Mouse (Mus musculus) MEL (cell line): ENCODE measurements around the gene Dgcr8. TPM values are rescaled to one million over a fixed set of nuclear protein-coding genes. Genes with fewer than 3 reads are reported as not detected.

Experiments used
- DNase-seq: peaks from one replicate; pipeline ENCODE4 v3.0.0; 2011; ENCODE audit warnings: low read depth, low spot score
- H3K27ac ChIP-seq: 2 replicates; pipeline ENCODE4 v1.5.1; 2012; ENCODE audit warnings: low read depth, mild to moderate bottlenecking, control low read depth, low read length, moderate library complexity; ENCODE audit not compliant: control insufficient read depth
- H3K27me3 ChIP-seq, 2 experiments: fragments of 150-350 bp in 1 of 2; sonication (generic) in 1 of 2; 2 replicates each; pipeline ENCODE4 v1.6.1; 2012; ENCODE audit warnings: low read length in 2 of 2, mild to moderate bottlenecking in 2 of 2, improper control_type of control experiment in 1 of 2, moderate library complexity in 1 of 2; ENCODE audit not compliant: insufficient read depth in 2 of 2, control insufficient read depth in 1 of 2
- H3K36me3 ChIP-seq, 2 experiments: 2 replicates each; pipeline ENCODE4 v1.6.1; 2012 to 2014; ENCODE audit warnings: low read length in 2 of 2, improper control_type of control experiment in 1 of 2, inconsistent platforms in 1 of 2, mild to moderate bottlenecking in 1 of 2; ENCODE audit not compliant: insufficient read depth in 2 of 2, control insufficient read depth in 1 of 2
- H3K4me1 ChIP-seq, 2 experiments: fragments of 150-350 bp in 1 of 2; sonication (generic) in 1 of 2; 2 replicates each; pipeline ENCODE4 v1.6.1; 2012; ENCODE audit warnings: low read length in 2 of 2, improper control_type of control experiment in 1 of 2, mild to moderate bottlenecking in 1 of 2; ENCODE audit not compliant: insufficient read depth in 2 of 2, control insufficient read depth in 1 of 2
- H3K4me3 ChIP-seq, 2 experiments: fragments of 150-350 bp in 1 of 2; sonication (generic) in 1 of 2; 2 replicates each; pipeline ENCODE4 v1.5.1; 2012; ENCODE audit warnings: low read depth in 2 of 2, low read length in 2 of 2, mild to moderate bottlenecking in 2 of 2, moderate library complexity in 2 of 2, control low read depth in 1 of 2, improper control_type of control experiment in 1 of 2; ENCODE audit not compliant: control insufficient read depth in 1 of 2, insufficient read depth in 1 of 2
- H3K79me2 ChIP-seq: 2 replicates; pipeline ENCODE4 v1.6.1; 2012; ENCODE audit warnings: mild to moderate bottlenecking, low read length, moderate library complexity; ENCODE audit not compliant: control insufficient read depth, poor library complexity, insufficient read depth
- H3K9ac ChIP-seq: 2 replicates; pipeline ENCODE4 v1.6.1; 2012; ENCODE audit warnings: low read depth, mild to moderate bottlenecking, control low read depth, low read length, moderate library complexity; ENCODE audit not compliant: control insufficient read depth, poor library complexity, severe bottlenecking
- H3K9me3 ChIP-seq: fragments of 150-350 bp; sonication (generic); replicated peaks from 2 replicates; pipeline ENCODE4 v1.6.1; 2012; ENCODE audit warnings: mild to moderate bottlenecking, low read length, improper control_type of control experiment, moderate library complexity; ENCODE audit not compliant: insufficient read depth
- BHLHE40 ChIP-seq: IDR thresholded peaks from 2 replicates; pipeline ENCODE4 v1.6.1; 2012; ENCODE audit warnings: low read depth, mild to moderate bottlenecking, inconsistent platforms, low read length, improper control_type of control experiment, borderline replicate concordance
- CTCF ChIP-seq, 3 experiments: IDR thresholded peaks in 2 of 3; conservative IDR thresholded peaks in 1 of 3; 2 replicates each; pipeline ENCODE4 v1.5.1; 2011 to 2012; ENCODE audit warnings: low read length in 3 of 3, low read depth in 2 of 3, mild to moderate bottlenecking in 2 of 3, improper control_type of control experiment in 1 of 3, inconsistent platforms in 1 of 3, mixed read lengths in 1 of 3, moderate library complexity in 1 of 3; ENCODE audit not compliant: control insufficient read depth in 1 of 3, insufficient read depth in 1 of 3, poor library complexity in 1 of 3, severe bottlenecking in 1 of 3
- E2F4 ChIP-seq: IDR thresholded peaks from 2 replicates; pipeline ENCODE4 v1.6.1; 2011; ENCODE audit warnings: low read depth, low read length, improper control_type of control experiment, borderline replicate concordance
- ELF1 ChIP-seq: IDR thresholded peaks from 2 replicates; pipeline ENCODE4 v1.6.1; 2014; ENCODE audit warnings: low read depth, mild to moderate bottlenecking, inconsistent platforms, low read length, improper control_type of control experiment, moderate library complexity
- EP300 ChIP-seq, 2 experiments: IDR thresholded peaks; 2 replicates each; pipeline ENCODE4 v1.6.1; 2011; ENCODE audit warnings: improper control_type of control experiment in 2 of 2, low read length in 2 of 2, low read depth in 1 of 2, mild to moderate bottlenecking in 1 of 2
- GATA1 ChIP-seq: IDR thresholded peaks from 2 replicates; pipeline ENCODE4 v1.6.1; 2011; ENCODE audit warnings: low read depth, low read length, improper control_type of control experiment
- HCFC1 ChIP-seq: IDR thresholded peaks from 2 replicates; pipeline ENCODE4 v1.6.1; 2012; ENCODE audit warnings: low read depth, mild to moderate bottlenecking, inconsistent platforms, low read length, improper control_type of control experiment, moderate library complexity
- JUND ChIP-seq: IDR thresholded peaks from 2 replicates; pipeline ENCODE4 v1.6.1; 2011; ENCODE audit warnings: low read depth, mild to moderate bottlenecking, improper control_type of control experiment, low read length
- MAFK ChIP-seq: IDR thresholded peaks from 2 replicates; pipeline ENCODE4 v1.6.1; 2011; ENCODE audit warnings: low read depth, mild to moderate bottlenecking, low read length, improper control_type of control experiment, borderline replicate concordance
- MAX ChIP-seq: IDR thresholded peaks from 2 replicates; pipeline ENCODE4 v1.6.1; 2011; ENCODE audit warnings: low read length, improper control_type of control experiment
- MAZ ChIP-seq: IDR thresholded peaks from 2 replicates; pipeline ENCODE4 v1.6.1; 2012; ENCODE audit warnings: low read depth, mild to moderate bottlenecking, inconsistent platforms, low read length, improper control_type of control experiment
- MXI1 ChIP-seq: IDR thresholded peaks from 2 replicates; pipeline ENCODE4 v1.6.1; 2011; ENCODE audit warnings: mild to moderate bottlenecking, low read depth, low read length, improper control_type of control experiment
- MYB ChIP-seq: IDR thresholded peaks from 2 replicates; pipeline ENCODE4 v1.6.1; 2011; ENCODE audit warnings: mild to moderate bottlenecking, low read depth, low read length, improper control_type of control experiment
- NRF1 ChIP-seq: IDR thresholded peaks from 2 replicates; pipeline ENCODE4 v1.6.1; 2014; ENCODE audit warnings: low read depth, mild to moderate bottlenecking, inconsistent platforms, low read length, improper control_type of control experiment, moderate library complexity; ENCODE audit not compliant: poor library complexity, insufficient read depth, severe bottlenecking
- POLR2AphosphoS5 ChIP-seq: IDR thresholded peaks from 2 replicates; pipeline ENCODE4 v1.6.1; 2012; ENCODE audit warnings: low read depth, borderline replicate concordance, mild to moderate bottlenecking, inconsistent platforms, low read length, moderate library complexity, mixed read lengths
- RAD21 ChIP-seq: IDR thresholded peaks from 2 replicates; pipeline ENCODE4 v1.6.1; 2011; ENCODE audit warnings: mild to moderate bottlenecking, low read depth, low read length, improper control_type of control experiment
- RCOR1 ChIP-seq: IDR thresholded peaks from 2 replicates; pipeline ENCODE4 v1.6.1; 2012; ENCODE audit warnings: low read depth, mild to moderate bottlenecking, inconsistent platforms, low read length, improper control_type of control experiment
- SIN3A ChIP-seq: IDR thresholded peaks from 2 replicates; pipeline ENCODE4 v1.6.1; 2012; ENCODE audit warnings: low read length, improper control_type of control experiment, inconsistent platforms
- SMC3 ChIP-seq: IDR thresholded peaks from 2 replicates; pipeline ENCODE4 v1.6.1; 2011; ENCODE audit warnings: low read depth, low read length, improper control_type of control experiment
- TAL1 ChIP-seq: IDR thresholded peaks from 2 replicates; pipeline ENCODE4 v1.6.1; 2012; ENCODE audit warnings: mild to moderate bottlenecking, inconsistent platforms, low read length, moderate library complexity, mixed read lengths
- TCF12 ChIP-seq: IDR thresholded peaks from 2 replicates; pipeline ENCODE4 v1.6.1; 2014; ENCODE audit warnings: low read depth, mild to moderate bottlenecking, inconsistent platforms, low read length, improper control_type of control experiment, moderate library complexity
- UBTF ChIP-seq: IDR thresholded peaks from 2 replicates; pipeline ENCODE4 v1.6.1; 2012; ENCODE audit warnings: low read depth, mild to moderate bottlenecking, inconsistent platforms, low read length, improper control_type of control experiment, moderate library complexity, borderline replicate concordance; ENCODE audit not compliant: insufficient read depth
- USF2 ChIP-seq, 2 experiments: IDR thresholded peaks; 2 replicates each; pipeline ENCODE4 v1.6.1; 2011 to 2012; ENCODE audit warnings: improper control_type of control experiment in 2 of 2, low read length in 2 of 2, borderline replicate concordance in 1 of 2, inconsistent platforms in 1 of 2, low read depth in 1 of 2, mild to moderate bottlenecking in 1 of 2; ENCODE audit not compliant: insufficient read depth in 1 of 2
- ZC3H11A ChIP-seq: IDR thresholded peaks from 2 replicates; pipeline ENCODE4 v1.6.1; 2012; ENCODE audit warnings: low read depth, mild to moderate bottlenecking, inconsistent platforms, low read length, improper control_type of control experiment
- ZKSCAN1 ChIP-seq: IDR thresholded peaks from 2 replicates; pipeline ENCODE4 v1.6.1; 2012; ENCODE audit warnings: low read depth, mild to moderate bottlenecking, inconsistent platforms, low read length, improper control_type of control experiment, moderate library complexity
- ZNF384 ChIP-seq: IDR thresholded peaks from 2 replicates; pipeline ENCODE4 v1.6.1; 2012; ENCODE audit warnings: low read depth, mild to moderate bottlenecking, inconsistent platforms, low read length, improper control_type of control experiment
- polyA plus RNA-seq, 2 experiments: library from polyadenylated mRNA; stranded (reverse) in 1 of 2; unstranded in 1 of 2; fragments of >175 nt in 1 of 2; fragments of >200 nt in 1 of 2; gene quantifications; 2 replicates each; pipeline versions ENCODE4 v1.2.1 to v1.2.4; 2012; ENCODE audit warnings: low replicate concordance in 2 of 2, low read depth in 1 of 2; ENCODE audit not compliant: insufficient read length in 2 of 2, insufficient read depth in 1 of 2, missing spikeins in 1 of 2
- total RNA-seq: library from RNA; depleted of rRNA; stranded (reverse); fragments of 300-350 nt; gene quantifications from 2 replicates; pipeline ENCODE4 v1.2.3, GENCODE M21; 2012

Gene Dgcr8
- total and polyA plus RNA-seq, 3 experiments = 39.6 to 40.3 TPM; not detected in 1

DNA sequence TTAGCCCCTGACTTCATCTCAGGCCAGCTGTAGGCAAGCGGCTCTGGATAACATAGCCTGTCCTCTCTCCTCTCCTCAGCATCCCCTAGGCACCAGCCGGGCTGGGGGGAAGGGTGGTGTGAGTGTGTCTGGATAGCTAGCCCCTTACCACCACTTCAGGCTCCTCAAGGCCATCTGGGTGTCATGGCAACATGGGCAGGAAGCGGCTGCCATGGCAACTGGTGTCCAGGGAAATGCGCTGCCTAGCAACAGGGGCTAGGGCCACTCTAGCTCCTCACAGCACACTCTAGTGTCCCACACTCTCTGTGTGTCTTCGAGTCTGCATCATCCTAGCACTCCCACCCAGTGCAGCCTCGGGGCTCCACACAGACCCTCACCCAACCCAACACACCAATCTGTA is 75.4 kb downstream of the Dgcr8 start:
- H3K9me3 ChIP-seq = no peaks in the 10 kb centered on the region
- H3K4me3 ChIP-seq = no peak overlapping the region
- no peaks in the 10 kb centered on the region for H3K79me2 ChIP-seq
- no peaks in the 10 kb centered on the region for H3K27me3 ChIP-seq
- H3K27ac ChIP-seq = no peak overlapping the region
- H3K9ac ChIP-seq = no peak overlapping the region
- H3K4me1 ChIP-seq = peaks cover 0 to 5% of the 10 kb centered on the region in 2 experiments; a peak in 1 of 4 replicates
- no peak for DNase-seq
- TF ChIP-seq POLR2AphosphoS5 (peak; percentile 30; the same call in 1 of the 2 replicates), HCFC1 (no peak)
- no peaks in the 10 kb centered on the region; a peak in 1 of 4 replicates for H3K36me3 ChIP-seq

DNA sequence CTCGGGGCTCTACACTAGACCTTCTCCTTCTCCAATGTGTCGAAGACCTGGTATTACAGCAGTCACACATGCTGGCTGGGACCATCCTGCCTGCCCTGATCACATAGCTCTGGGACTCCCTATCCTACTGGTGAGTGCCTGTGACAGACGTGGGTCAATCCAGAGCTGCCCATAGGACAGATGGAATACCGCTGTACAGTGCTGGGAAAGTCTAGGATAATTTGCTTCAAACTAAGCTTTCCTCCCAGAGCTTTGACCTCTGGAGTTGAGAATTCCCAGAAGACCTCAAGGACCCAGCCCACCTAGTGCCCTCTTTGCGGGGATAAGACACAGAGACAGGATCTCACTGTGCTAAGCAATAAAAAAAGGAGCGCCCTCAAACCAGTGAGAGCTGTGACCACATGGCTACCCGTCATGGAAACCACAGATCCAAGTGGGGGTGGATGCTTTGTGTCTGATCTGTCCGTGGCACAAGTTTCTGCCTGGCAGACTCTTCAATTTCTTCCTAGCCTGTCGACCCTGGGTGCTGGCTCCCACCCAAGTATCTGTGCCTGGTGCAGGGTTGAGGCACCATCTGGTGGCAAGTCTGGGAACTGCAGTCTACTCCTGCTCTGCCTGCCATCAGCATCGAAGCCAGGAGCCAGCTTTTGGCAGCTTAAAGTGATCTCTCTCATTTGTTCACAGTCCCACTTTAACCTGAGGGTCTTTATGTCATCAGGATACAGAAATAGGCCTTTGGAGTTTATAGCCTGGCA is 77.5 kb downstream of the Dgcr8 start:
- TF ChIP-seq ZKSCAN1 (no peak), E2F4 (no peak), TAL1 (no peak), NRF1 (no peak), SIN3A (0 out of 2 replicates have a peak, but pooled peaks have one; percentile 15), USF2 (IDR thresholded peaks at IDR 0.05; ENCODE audit: borderline replicate concordance in 1 of 2, insufficient read depth in 1 of 2, low read depth in 1 of 2, low read length in 2 of 2) (no peak), MYB (no peak), SMC3 (peak; percentile 95), TCF12 (no peak), GATA1 (no peak), JUND (no peak), ELF1 (no peak), ZNF384 (no peak), EP300 (IDR thresholded peaks at IDR 0.05; ENCODE audit: low read depth in 1 of 2, low read length in 2 of 2) (no peak), MXI1 (no peak), UBTF (no peak), CTCF (IDR thresholded peaks at IDR 0.05 in 2 of 3, conservative IDR thresholded peaks at IDR 0.05 in 1 of 3; ENCODE audit: control insufficient read depth in 1 of 3, insufficient read depth in 1 of 3, low read depth in 2 of 3, low read length in 3 of 3, poor library complexity in 1 of 3, severe bottlenecking in 1 of 3) (peak; percentile 98), BHLHE40 (no peak), RCOR1 (no peak), ZC3H11A (peak; percentile 88), MAZ (no peak), MAFK (no peak), MAX (no peak), RAD21 (peak; percentile 99)
- H3K9me3 ChIP-seq = no peaks in the 10 kb centered on the region
- H3K36me3 ChIP-seq = no peaks in the 10 kb centered on the region; a peak in 1 of 4 replicates
- peak; percentile 86 for DNase-seq
- peaks cover 0 to 5% of the 10 kb centered on the region in 2 experiments; a peak in 1 of 4 replicates for H3K4me1 ChIP-seq
- H3K79me2 ChIP-seq = no peaks in the 10 kb centered on the region
- no peak overlapping the region for H3K27ac ChIP-seq
- no peaks in the 10 kb centered on the region for H3K27me3 ChIP-seq
- no peak overlapping the region for H3K4me3 ChIP-seq
- no peak overlapping the region for H3K9ac ChIP-seq
